Mouse (Mus musculus) intestine, postnatal 0 days (tissue): ENCODE measurements around the gene Insc. TPM values are rescaled to one million over a fixed set of nuclear protein-coding genes. Genes with fewer than 3 reads are reported as not detected.

ENCODE experiments used
- ATAC-seq: fragments of 200-750 bp; cut with Nextera tagmentation; 2 replicates; pipeline ENCODE4 v1.8.0; 2017; ENCODE audit warnings: mild to moderate bottlenecking, moderate TSS enrichment, moderate library complexity
- H3K27ac ChIP-seq: fragments of 300-500 bp; sonication (generic); 2 replicates; pipeline ENCODE4 v1.5.1; 2014; ENCODE audit warnings: mild to moderate bottlenecking, low read depth, low read length, moderate library complexity
- H3K27me3 ChIP-seq: fragments of 300-500 bp; sonication (generic); replicated peaks from 2 replicates; pipeline ENCODE4 v1.6.1; 2014; ENCODE audit warnings: low read length, mixed read lengths; ENCODE audit not compliant: control insufficient read depth, insufficient read depth
- H3K36me3 ChIP-seq: fragments of 300-500 bp; sonication (generic); 2 replicates; pipeline ENCODE4 v1.6.1; 2014; ENCODE audit warnings: mild to moderate bottlenecking, moderate library complexity; ENCODE audit not compliant: control insufficient read depth, insufficient read depth
- H3K4me1 ChIP-seq: fragments of 300-500 bp; sonication (generic); replicated peaks from 2 replicates; pipeline ENCODE4 v1.6.1; 2014; ENCODE audit warnings: antibody characterized with exemption, low read length, mixed read lengths; ENCODE audit not compliant: control insufficient read depth, insufficient read depth
- H3K4me2 ChIP-seq: fragments of 300-500 bp; sonication (generic); replicated peaks from 2 replicates; pipeline ENCODE4 v1.6.1; 2014; ENCODE audit warnings: low read depth, mild to moderate bottlenecking, moderate library complexity
- H3K4me3 ChIP-seq: fragments of 300-500 bp; sonication (generic); 2 replicates; pipeline ENCODE4 v1.5.1; 2014; ENCODE audit warnings: low read depth, low read length
- H3K9ac ChIP-seq: fragments of 300-500 bp; sonication (generic); 2 replicates; pipeline ENCODE4 v1.6.1; 2014; ENCODE audit warnings: mild to moderate bottlenecking, low read depth, low read length
- H3K9me3 ChIP-seq: fragments of 300-500 bp; sonication (generic); 2 replicates; pipeline ENCODE4 v1.6.1; 2016; ENCODE audit warnings: mixed run types; ENCODE audit not compliant: control insufficient read depth
- CTCF ChIP-seq: sonication (generic); IDR thresholded peaks from 2 replicates; pipeline ENCODE4 v1.5.1; 2016; ENCODE audit warnings: low read depth, mild to moderate bottlenecking, control low read depth, antibody characterized with exemption, moderate library complexity
- WGBS: fragments of 180-500 bp; shearing (Covaris S2); extraction: QIAGEN DNeasy Blood & Tissue Kit; methylation state at CpG from one replicate; pipeline ENCODE4 v1.1.7; 2014; 5-methylcytosine and 5-hydroxymethylcytosine counted together
- polyA plus RNA-seq: library from polyadenylated mRNA; unstranded; fragments of >200 nt; fragmentation: Nextera tagmentation; extraction: Ambion mirVana; gene quantifications from 2 replicates; pipeline ENCODE4 v1.2.1, GENCODE M21; 2015

The Insc gene
- polyA plus RNA-seq, 1 experiment from 2014 or later, result 8.3 TPM

GRCm38 (mm10) chr7:114874579-114874978, 131.1 kb downstream of the Insc start:
- 55% methylated on average over 2 of the region's 2 CpGs for WGBS
- Histone ChIP-seq H3K9me3 (no peaks in the 10 kb centered on the region), H3K4me3 (no peak overlapping the region), H3K4me1 (no peaks in the 10 kb centered on the region), H3K27me3 (no peaks in the 10 kb centered on the region), H3K9ac (no peak overlapping the region), H3K27ac (no peak overlapping the region), H3K36me3 (no peaks in the 10 kb centered on the region), H3K4me2 (peak overlapping the region; percentile 43; the same call in 1 of the 2 replicates)
- TF ChIP-seq CTCF, result no peak
- ATAC-seq, result peak; percentile 81

GRCm38 (mm10) chr7:114883602-114884001, 140.1 kb downstream of the Insc start:
- H3K4me2 ChIP-seq, result no peak overlapping the region
- no peak for ATAC-seq
- no peaks in the 10 kb centered on the region for H3K4me1 ChIP-seq
- no peak overlapping the region for H3K27ac ChIP-seq
- WGBS, result 82% methylated on average over 2 of the region's 2 CpGs
- no peak for TF ChIP-seq CTCF
- no peak overlapping the region for H3K4me3 ChIP-seq
- no peaks in the 10 kb centered on the region for H3K27me3 ChIP-seq
- no peak overlapping the region for H3K9ac ChIP-seq
- no peaks in the 10 kb centered on the region for H3K36me3 ChIP-seq
- no peaks in the 10 kb centered on the region for H3K9me3 ChIP-seq

- no peak for TF ChIP-seq CTCF
- Histone ChIP-seq H3K4me2 (no peak overlapping the region), H3K27me3 (no peaks in the 10 kb centered on the region), H3K4me1 (no peaks in the 10 kb centered on the region), H3K36me3 (no peaks in the 10 kb centered on the region), H3K9ac (no peak overlapping the region), H3K27ac (no peak overlapping the region), H3K9me3 (no peaks in the 10 kb centered on the region), H3K4me3 (no peak overlapping the region)
- 76% methylated on average over 4 of the region's 4 CpGs for WGBS
- no peak for ATAC-seq
Observed at GRCm38 (mm10) chr7:114886933-114887332, 143.4 kb downstream of the Insc start.

- H3K36me3 ChIP-seq, result no peaks in the 10 kb centered on the region
- no peak for TF ChIP-seq CTCF
- no peak overlapping the region for H3K4me3 ChIP-seq
- H3K27me3 ChIP-seq, result no peaks in the 10 kb centered on the region
- no peak overlapping the region for H3K9ac ChIP-seq
- no peaks in the 10 kb centered on the region for H3K9me3 ChIP-seq
- WGBS, result 89% methylated on average over 4 of the region's 4 CpGs
- no peak overlapping the region for H3K4me2 ChIP-seq
- no peaks in the 10 kb centered on the region for H3K4me1 ChIP-seq
- no peak for ATAC-seq
- H3K27ac ChIP-seq, result no peak overlapping the region
Observed at GRCm38 (mm10) chr7:114890215-114890614, 146.7 kb downstream of the Insc start.

GRCm38 (mm10) chr7:114892618-114893257, 149.2 kb downstream of the Insc start:
- no peak for TF ChIP-seq CTCF
- no peak for ATAC-seq
- H3K4me3 ChIP-seq, result no peak overlapping the region

GRCm38 (mm10) chr7:114893889-114894288, 150.4 kb downstream of the Insc start:
- Histone ChIP-seq H3K27ac (no peak overlapping the region), H3K9me3 (no peaks in the 10 kb centered on the region), H3K4me2 (no peak overlapping the region), H3K4me1 (no peaks in the 10 kb centered on the region), H3K27me3 (no peaks in the 10 kb centered on the region), H3K9ac (no peak overlapping the region), H3K4me3 (no peak overlapping the region), H3K36me3 (no peaks in the 10 kb centered on the region)
- ATAC-seq, result no peak
- TF ChIP-seq CTCF, result no peak
- 83% methylated on average over 1 of the region's 1 CpGs for WGBS

More at GRCm38 (mm10) chr7:114892618-114893257, 149.2 kb downstream of the Insc start:
- Histone ChIP-seq H3K9me3 (no peaks in the 10 kb centered on the region), H3K27me3 (no peaks in the 10 kb centered on the region), H3K4me1 (no peaks in the 10 kb centered on the region), H3K27ac (no peak overlapping the region), H3K36me3 (no peaks in the 10 kb centered on the region), H3K9ac (no peak overlapping the region), H3K4me2 (no peak overlapping the region)
